Mouse (Mus musculus) brain, embryonic 14.5 days (tissue): ENCODE measurements at regions not wholly inside any gene's neighbourhood (a gene's known extent, or its start where the extent isn't known, plus 50 kb on each side); places are given as distances from the start of the nearest gene placed in this dataset.
A peak's percentile ranks its signal among the peaks of the same experiment; 100 is the strongest.

Experiments used
- DNase-seq: peaks from one replicate; pipeline ENCODE4 v3.0.0-alpha.2; 2011; ENCODE audit warnings: low read depth
- CTCF ChIP-seq: fragments of 200-500 bp; IDR thresholded peaks from 2 replicates; pipeline ENCODE4 v1.5.1; 2012; ENCODE audit warnings: inconsistent platforms, mild to moderate bottlenecking, moderate library complexity, borderline replicate concordance; ENCODE audit not compliant: insufficient read depth, insufficient read length; ENCODE audit errors: extremely low read depth
- POLR2A ChIP-seq: fragments of 200-500 bp; IDR thresholded peaks from 2 replicates; pipeline ENCODE4 v1.6.1; 2012; ENCODE audit warnings: mild to moderate bottlenecking, inconsistent platforms, borderline replicate concordance; ENCODE audit not compliant: poor library complexity, insufficient read depth, insufficient read length, severe bottlenecking; ENCODE audit errors: extremely low read depth

GRCm38 (mm10) chr6:31088147-31088972 lies 129.5 kb upstream of the Klf14 start:
- no peak for TF ChIP-seq CTCF

GRCm38 (mm10) chr6:31088973-31089368 lies 130.1 kb upstream of the Klf14 start:
- TF ChIP-seq POLR2A (no peak), CTCF (no peak)
- DNase-seq: peak; percentile 94

More at GRCm38 (mm10) chr6:31088147-31088972, 129.5 kb upstream of the Klf14 start:
- no peak for DNase-seq

- no peak for DNase-seq
- TF ChIP-seq POLR2A (no peak), CTCF (no peak)
These were observed 131.4 kb upstream of the Klf14 start for GRCm38 (mm10) chr6:31090288-31090687.

- no peak for DNase-seq
- TF ChIP-seq CTCF (no peak), POLR2A (no peak)
These were observed 131.9 kb upstream of the Klf14 start for GRCm38 (mm10) chr6:31090791-31091190.

GRCm38 (mm10) chr6:31092324-31092723 lies 133.4 kb upstream of the Klf14 start:
- TF ChIP-seq CTCF: no peak
- no peak for TF ChIP-seq POLR2A

GRCm38 (mm10) chr6:31092760-31093159 lies 133.9 kb upstream of the Klf14 start:
- DNase-seq: peak; percentile 60
- TF ChIP-seq CTCF: no peak
- no peak for TF ChIP-seq POLR2A

More at GRCm38 (mm10) chr6:31092324-31092723, 133.4 kb upstream of the Klf14 start:
- no peak for DNase-seq

- no peak for TF ChIP-seq POLR2A
- no peak for TF ChIP-seq CTCF
- peak; percentile 93 for DNase-seq
These were observed 137.3 kb upstream of the Klf14 start for GRCm38 (mm10) chr6:31095943-31096714.

GRCm38 (mm10) chr6:31096787-31097186 lies 137.9 kb upstream of the Klf14 start:
- peak; percentile 66 for DNase-seq
- no peak for TF ChIP-seq POLR2A
- TF ChIP-seq CTCF: no peak

GRCm38 (mm10) chr6:31097254-31097653 lies 138.4 kb upstream of the Klf14 start:
- TF ChIP-seq POLR2A (no peak), CTCF (no peak)

GRCm38 (mm10) chr6:31098106-31098505 lies 139.2 kb upstream of the Klf14 start:
- DNase-seq: peak; percentile 81
- no peak for TF ChIP-seq CTCF
- TF ChIP-seq POLR2A: no peak

More at GRCm38 (mm10) chr6:31097254-31097653, 138.4 kb upstream of the Klf14 start:
- DNase-seq: no peak

- TF ChIP-seq CTCF: no peak
- no peak for TF ChIP-seq POLR2A
- DNase-seq: no peak
These were observed 141.3 kb upstream of the Klf14 start for GRCm38 (mm10) chr6:31100084-31100579.

GRCm38 (mm10) chr6:31100749-31101148 lies 141.9 kb upstream of the Klf14 start:
- no peak for DNase-seq
- TF ChIP-seq POLR2A (no peak), CTCF (peak; percentile 31; the same call in 1 of the 2 replicates)
